Mouse (Mus musculus): ENCODE data around the gene Tk1. TPM values are rescaled to one million over a fixed set of nuclear protein-coding genes. Genes with fewer than 3 reads are reported as not detected.
A peak's percentile ranks its signal among the peaks of the same experiment; 100 is the strongest.

Tk1 gene
- polyA plus RNA-seq, 1 experiment from 2014 or later: 136 TPM

DNA sequence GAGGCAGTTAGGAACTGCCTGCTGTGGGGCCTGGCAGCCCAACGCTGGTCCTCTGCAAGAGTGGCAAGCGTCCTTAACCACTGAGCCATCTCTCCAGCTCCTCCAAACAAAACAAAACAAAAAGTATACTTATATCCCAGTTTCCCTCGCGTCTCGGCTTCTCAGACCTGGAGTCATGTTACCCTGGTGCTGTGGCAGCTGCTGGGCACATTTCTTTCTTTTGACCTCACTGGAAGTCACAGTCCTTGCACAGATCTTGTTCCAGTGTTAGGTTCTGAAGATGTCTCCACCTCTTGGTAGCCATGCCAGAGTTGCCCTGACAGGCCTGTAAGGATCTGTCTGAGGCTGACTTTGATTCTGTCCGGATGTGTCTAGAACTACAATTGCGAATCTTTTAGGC, 24.2 kb downstream of the Tk1 start:
- ATAC-seq (ENCODE audit: insufficient number of reproducible peaks, insufficient read depth, low FRiP score, low TSS enrichment, low read depth): no peak
- WGBS: 64% methylated on average over 7 of the region's 7 CpGs
- H3K27ac ChIP-seq: no peak overlapping the region
- no peak overlapping the region for H3K9ac ChIP-seq (replicated peaks)
- H3K4me1 ChIP-seq (replicated peaks): peaks cover 12% of the 10 kb centered on the region
- H3K9me3 ChIP-seq: no peaks in the 10 kb centered on the region
- no peaks in the 10 kb centered on the region for H3K36me3 ChIP-seq
- H3K27me3 ChIP-seq: peaks cover 4% of the 10 kb centered on the region; the same call in 1 of the 2 replicates
- no peak overlapping the region for H3K4me3 ChIP-seq (replicated peaks)
- no peak overlapping the region for H3K4me2 ChIP-seq

- H3K27me3 ChIP-seq: peaks cover 4% of the 10 kb centered on the region; the same call in 1 of the 2 replicates
- H3K4me2 ChIP-seq: no peak overlapping the region
- no peaks in the 10 kb centered on the region for H3K36me3 ChIP-seq
These were observed 25.9 kb downstream of the Tk1 start for GRCm38 (mm10) chr11:117800038-117800437.

DNA sequence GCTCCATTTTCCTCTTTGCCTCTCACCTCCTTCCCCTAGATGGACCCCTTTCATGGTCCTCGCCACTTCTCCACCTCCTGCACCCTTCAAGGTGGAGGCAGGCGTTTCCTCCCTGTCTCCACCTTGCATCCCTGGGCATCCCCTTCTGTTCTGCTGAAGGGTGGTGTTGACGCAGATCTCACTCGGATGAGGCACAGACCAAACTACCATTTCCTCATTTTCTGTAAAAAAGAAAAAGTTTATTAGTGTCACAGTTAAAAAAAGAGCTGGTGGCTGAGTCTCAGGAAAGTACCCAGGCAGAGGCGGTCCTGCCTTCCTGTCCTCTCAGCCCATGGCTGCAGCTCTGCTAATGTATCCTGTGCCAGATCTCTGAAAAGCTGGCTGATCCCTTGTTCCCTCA, 26.7 kb downstream of the Tk1 start:
- Histone ChIP-seq H3K4me2 (no peak overlapping the region), H3K4me3 (replicated peaks) (no peak overlapping the region), H3K9me3 (no peaks in the 10 kb centered on the region), H3K36me3 (no peaks in the 10 kb centered on the region), H3K27me3 (peaks cover 4% of the 10 kb centered on the region; the same call in 1 of the 2 replicates), H3K27ac (no peak overlapping the region), H3K4me1 (replicated peaks) (peaks cover 13% of the 10 kb centered on the region), H3K9ac (replicated peaks) (no peak overlapping the region)
- no peak for ATAC-seq (ENCODE audit: insufficient number of reproducible peaks, insufficient read depth, low FRiP score, low TSS enrichment, low read depth)
- WGBS: 65% methylated on average over 5 of the region's 5 CpGs

More at GRCm38 (mm10) chr11:117800038-117800437, 25.9 kb downstream of the Tk1 start:
- WGBS: 83% methylated on average over 7 of the region's 7 CpGs
- no peak for ATAC-seq (ENCODE audit: insufficient number of reproducible peaks, insufficient read depth, low FRiP score, low TSS enrichment, low read depth)
- H3K4me1 ChIP-seq (replicated peaks): peaks cover 12% of the 10 kb centered on the region
- H3K9ac ChIP-seq (replicated peaks): no peak overlapping the region
- no peak overlapping the region for H3K27ac ChIP-seq
- no peak overlapping the region for H3K4me3 ChIP-seq (replicated peaks)
- H3K9me3 ChIP-seq: no peaks in the 10 kb centered on the region

DNA sequence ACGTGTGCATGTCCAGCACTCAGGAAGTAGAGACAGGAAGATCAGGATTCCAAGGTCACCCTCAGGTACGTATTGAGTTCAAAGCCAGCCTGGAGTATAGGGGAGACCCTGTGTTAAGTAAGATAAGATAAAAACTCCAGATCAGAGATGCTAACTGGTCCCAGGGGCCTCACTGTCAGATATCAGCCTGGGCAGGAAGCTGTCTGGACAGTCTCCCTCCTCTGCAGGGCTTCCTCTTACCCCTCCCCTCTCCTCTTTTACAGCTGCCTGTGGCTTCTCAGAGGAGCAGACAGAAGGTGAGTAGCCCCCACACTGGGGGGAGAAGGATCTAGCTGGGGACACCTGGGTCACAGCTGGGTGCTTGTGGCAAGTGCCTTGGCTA, 27.7 kb downstream of the Tk1 start:
- ATAC-seq (ENCODE audit: insufficient number of reproducible peaks, insufficient read depth, low FRiP score, low TSS enrichment, low read depth): no peak
- H3K4me1 ChIP-seq (replicated peaks): peaks cover 16% of the 10 kb centered on the region
- H3K4me2 ChIP-seq: no peak overlapping the region
- H3K27me3 ChIP-seq: peaks cover 5% of the 10 kb centered on the region
- no peak overlapping the region for H3K4me3 ChIP-seq (replicated peaks)
- H3K36me3 ChIP-seq: no peaks in the 10 kb centered on the region
- no peak overlapping the region for H3K27ac ChIP-seq
- H3K9ac ChIP-seq (replicated peaks): peak overlapping the region; percentile 40; the same call in 1 of the 2 replicates
- 43% methylated on average over 2 of the region's 2 CpGs for WGBS
- H3K9me3 ChIP-seq: no peaks in the 10 kb centered on the region

GRCm38 (mm10) chr11:117797511-117798159, 28.3 kb downstream of the Tk1 start, which contains the start of gene 6030468B19Rik:
6030468B19Rik (plus strand) TSS chr11:117797660.
- no peaks in the 10 kb centered on the region for H3K9me3 ChIP-seq
- no peaks in the 10 kb centered on the region for H3K36me3 ChIP-seq
- H3K27ac ChIP-seq: no peak within 1 kb of the TSS
- no peak within 1 kb of the TSS for H3K4me2 ChIP-seq
- peaks cover 6% of the 10 kb centered on the region for H3K27me3 ChIP-seq
- peak within 1 kb of the TSS; percentile 40; the same call in 1 of the 2 replicates for H3K9ac ChIP-seq (replicated peaks)
- H3K4me3 ChIP-seq (replicated peaks): no peak within 1 kb of the TSS
- 52% methylated on average over 9 of the region's 9 CpGs for WGBS
- H3K4me1 ChIP-seq (replicated peaks): peaks cover 17% of the 10 kb centered on the region
- ATAC-seq (ENCODE audit: insufficient number of reproducible peaks, insufficient read depth, low FRiP score, low TSS enrichment, low read depth): no peak

DNA sequence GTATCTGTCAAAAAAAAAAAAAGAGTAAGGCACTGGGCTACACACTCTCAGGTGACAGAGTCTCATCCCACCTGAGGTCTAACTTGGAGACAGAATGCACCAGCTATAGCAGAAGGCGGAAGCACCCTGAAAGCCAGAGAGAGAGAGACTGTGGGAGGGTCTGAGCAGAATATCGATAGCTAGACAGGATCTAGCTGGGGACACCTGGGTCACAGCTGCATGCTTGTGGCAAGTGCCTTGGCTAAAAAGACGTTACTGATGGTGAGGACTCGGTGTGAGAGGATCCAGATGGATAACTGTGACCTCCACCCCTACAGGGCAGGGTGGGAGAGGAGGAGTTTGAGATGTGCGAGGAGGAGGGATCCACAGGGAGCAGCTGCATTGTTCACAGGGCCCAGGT, 28.9 kb downstream of the Tk1 start:
- H3K36me3 ChIP-seq: no peaks in the 10 kb centered on the region
- ATAC-seq (ENCODE audit: insufficient number of reproducible peaks, insufficient read depth, low FRiP score, low TSS enrichment, low read depth): no peak

GRCm38 (mm10) chr11:117794035-117794551, 31.8 kb downstream of the Tk1 start:
- Histone ChIP-seq H3K27me3 (peaks cover 14% of the 10 kb centered on the region), H3K4me3 (replicated peaks) (no peak overlapping the region), H3K36me3 (no peaks in the 10 kb centered on the region), H3K4me1 (replicated peaks) (peaks cover 35% of the 10 kb centered on the region), H3K27ac (no peak overlapping the region), H3K9ac (replicated peaks) (no peak overlapping the region), H3K9me3 (no peaks in the 10 kb centered on the region), H3K4me2 (no peak overlapping the region)
- no peak for ATAC-seq (ENCODE audit: insufficient number of reproducible peaks, insufficient read depth, low FRiP score, low TSS enrichment, low read depth)
- 33% methylated on average over 4 of the region's 4 CpGs for WGBS

More for the DNA sequence above, 28.9 kb downstream of the Tk1 start:
- Histone ChIP-seq H3K9ac (replicated peaks) (no peak overlapping the region), H3K27ac (no peak overlapping the region), H3K9me3 (no peaks in the 10 kb centered on the region), H3K27me3 (peaks cover 6% of the 10 kb centered on the region), H3K4me3 (replicated peaks) (no peak overlapping the region), H3K4me1 (replicated peaks) (peaks cover 23% of the 10 kb centered on the region), H3K4me2 (no peak overlapping the region)
- WGBS: 33% methylated on average over 5 of the region's 5 CpGs

GRCm38 (mm10) chr11:117792281-117792888, 33.5 kb downstream of the Tk1 start:
- H3K4me1 ChIP-seq (replicated peaks): peaks cover 26% of the 10 kb centered on the region
- H3K27ac ChIP-seq: no peak overlapping the region
- H3K4me3 ChIP-seq (replicated peaks): peak overlapping the region; percentile 23
- WGBS: 6% methylated on average over 22 of the region's 22 CpGs
- no peak for ATAC-seq (ENCODE audit: insufficient number of reproducible peaks, insufficient read depth, low FRiP score, low TSS enrichment, low read depth)
- peak overlapping the region; percentile 53 for H3K9ac ChIP-seq (replicated peaks)
- H3K9me3 ChIP-seq: no peaks in the 10 kb centered on the region
- peaks cover 10% of the 10 kb centered on the region for H3K27me3 ChIP-seq
- H3K36me3 ChIP-seq: no peaks in the 10 kb centered on the region
- H3K4me2 ChIP-seq: peak overlapping the region; percentile 55

DNA sequence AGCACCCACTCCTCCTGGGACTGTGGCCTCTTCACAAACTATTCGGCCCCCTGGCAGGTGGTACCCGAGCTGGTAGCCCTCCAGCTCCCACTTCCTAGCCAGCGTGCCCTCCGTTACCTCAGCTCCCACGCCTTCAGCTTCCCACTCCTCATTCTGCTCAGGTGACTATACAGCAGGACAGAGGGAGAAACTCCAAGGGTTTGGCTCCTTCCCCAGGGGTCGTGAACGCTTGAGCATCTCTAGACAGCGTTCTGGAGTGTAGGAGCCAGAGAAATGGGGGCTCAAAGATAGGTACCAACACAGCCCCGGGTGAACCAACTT, 34.5 kb downstream of the Tk1 start:
- Histone ChIP-seq H3K27me3 (peaks cover 10% of the 10 kb centered on the region), H3K4me2 (0 out of 2 replicates have a peak overlapping the region, but pooled peaks have one; percentile 40), H3K27ac (0 out of 2 replicates have a peak overlapping the region, but pooled peaks have one; percentile 5), H3K4me1 (replicated peaks) (peaks cover 26% of the 10 kb centered on the region), H3K9me3 (no peaks in the 10 kb centered on the region), H3K9ac (replicated peaks) (no peak overlapping the region), H3K36me3 (no peaks in the 10 kb centered on the region), H3K4me3 (replicated peaks) (no peak overlapping the region)
- no peak for ATAC-seq (ENCODE audit: insufficient number of reproducible peaks, insufficient read depth, low FRiP score, low TSS enrichment, low read depth)
- 88% methylated on average over 9 of the region's 9 CpGs for WGBS

GRCm38 (mm10) chr11:117790703-117791440, 35.0 kb downstream of the Tk1 start:
- 0 out of 2 replicates have a peak overlapping the region, but pooled peaks have one; percentile 5 for H3K27ac ChIP-seq
- no peak overlapping the region; the same call in 1 of the 2 replicates for H3K4me3 ChIP-seq (replicated peaks)
- peak overlapping the region; percentile 40 for H3K4me2 ChIP-seq
- 25% methylated on average over 23 of the region's 23 CpGs for WGBS
- peaks cover 10% of the 10 kb centered on the region for H3K27me3 ChIP-seq
- peaks cover 26% of the 10 kb centered on the region for H3K4me1 ChIP-seq (replicated peaks)
- no peaks in the 10 kb centered on the region for H3K36me3 ChIP-seq
- H3K9ac ChIP-seq (replicated peaks): no peak overlapping the region
- H3K9me3 ChIP-seq: no peaks in the 10 kb centered on the region
- no peak for ATAC-seq (ENCODE audit: insufficient number of reproducible peaks, insufficient read depth, low FRiP score, low TSS enrichment, low read depth)

- H3K27ac ChIP-seq: no peak overlapping the region
- no peaks in the 10 kb centered on the region for H3K9me3 ChIP-seq
- H3K4me1 ChIP-seq (replicated peaks): peaks cover 26% of the 10 kb centered on the region
- peaks cover 10% of the 10 kb centered on the region for H3K27me3 ChIP-seq
- H3K9ac ChIP-seq (replicated peaks): no peak overlapping the region
- H3K36me3 ChIP-seq: no peaks in the 10 kb centered on the region
- 6% methylated on average over 14 of the region's 14 CpGs for WGBS
- no peak overlapping the region; the same call in 1 of the 2 replicates for H3K4me3 ChIP-seq (replicated peaks)
- H3K4me2 ChIP-seq: peak overlapping the region; percentile 40
- ATAC-seq (ENCODE audit: insufficient number of reproducible peaks, insufficient read depth, low FRiP score, low TSS enrichment, low read depth): no peak
These were observed 35.6 kb downstream of the Tk1 start for GRCm38 (mm10) chr11:117790286-117790685.

Data from limb, embryonic 12.5 days (tissue).